Mouse (Mus musculus): ENCODE measurements around the gene Det1.

Det1 gene

GRCm38 (mm10) chr7:78846737-78847434, at the start of gene Det1:
Det1 (minus strand) TSS chr7:78847263.
- peak; percentile 93 for DNase-seq

- DNase-seq, result peak; percentile 99
These were observed 48.7 kb upstream of the Det1 start, which contains the start of gene Aen for GRCm38 (mm10) chr7:78895653-78896333. Aen (plus strand) TSS chr7:78895854.

- no peak for DNase-seq
These were observed 48.1 kb upstream of the Det1 start for GRCm38 (mm10) chr7:78895021-78895652.

GRCm38 (mm10) chr7:78893917-78894316, 46.9 kb upstream of the Det1 start:
- no peak for DNase-seq

- DNase-seq, result peak; percentile 88
These were observed 43.6 kb upstream of the Det1 start for GRCm38 (mm10) chr7:78890641-78891040.

- no peak for DNase-seq
These were observed 40.4 kb upstream of the Det1 start for GRCm38 (mm10) chr7:78887431-78887842.

GRCm38 (mm10) chr7:78886496-78886895, 39.4 kb upstream of the Det1 start:
- DNase-seq, result no peak

- no peak for DNase-seq
These were observed 38.3 kb upstream of the Det1 start for GRCm38 (mm10) chr7:78885404-78885803.

- DNase-seq, result no peak
These were observed 37.1 kb upstream of the Det1 start for GRCm38 (mm10) chr7:78884139-78884538.

GRCm38 (mm10) chr7:78883726-78884060, 36.6 kb upstream of the Det1 start:
- no peak for DNase-seq

GRCm38 (mm10) chr7:78883016-78883725, 36.1 kb upstream of the Det1 start:
- DNase-seq, result no peak

- DNase-seq, result no peak
These were observed 35.4 kb upstream of the Det1 start for GRCm38 (mm10) chr7:78882469-78882837.

- no peak for DNase-seq
These were observed 34.8 kb upstream of the Det1 start for GRCm38 (mm10) chr7:78881607-78882468.

GRCm38 (mm10) chr7:78872831-78873230, 25.8 kb upstream of the Det1 start:
- no peak for DNase-seq

- no peak for DNase-seq
These were observed 25.3 kb upstream of the Det1 start for GRCm38 (mm10) chr7:78872366-78872765.

- peak; percentile 24 for DNase-seq
These were observed 21.7 kb upstream of the Det1 start for GRCm38 (mm10) chr7:78868731-78869130.

- peak; percentile 80 for DNase-seq
These were observed 18.3 kb upstream of the Det1 start for GRCm38 (mm10) chr7:78865212-78865949.

- peak; percentile 18 for DNase-seq
These were observed 17.4 kb upstream of the Det1 start for GRCm38 (mm10) chr7:78864446-78864802.

GRCm38 (mm10) chr7:78863796-78864445, 16.9 kb upstream of the Det1 start:
- DNase-seq, result no peak

- DNase-seq, result no peak
These were observed 8.1 kb upstream of the Det1 start for GRCm38 (mm10) chr7:78855044-78855655.

- peak; percentile 59 for DNase-seq
These were observed 7.0 kb upstream of the Det1 start for GRCm38 (mm10) chr7:78854051-78854450.

All from thymus, postnatal 25 days (tissue).